Mouse (Mus musculus): Measurements from ENCODE around the gene Lmntd1. TPM values are rescaled to one million over a fixed set of nuclear protein-coding genes. Genes with fewer than 3 reads are reported as not detected.

The Lmntd1 gene
- polyA plus RNA-seq, 1 experiment = not detected

DNA sequence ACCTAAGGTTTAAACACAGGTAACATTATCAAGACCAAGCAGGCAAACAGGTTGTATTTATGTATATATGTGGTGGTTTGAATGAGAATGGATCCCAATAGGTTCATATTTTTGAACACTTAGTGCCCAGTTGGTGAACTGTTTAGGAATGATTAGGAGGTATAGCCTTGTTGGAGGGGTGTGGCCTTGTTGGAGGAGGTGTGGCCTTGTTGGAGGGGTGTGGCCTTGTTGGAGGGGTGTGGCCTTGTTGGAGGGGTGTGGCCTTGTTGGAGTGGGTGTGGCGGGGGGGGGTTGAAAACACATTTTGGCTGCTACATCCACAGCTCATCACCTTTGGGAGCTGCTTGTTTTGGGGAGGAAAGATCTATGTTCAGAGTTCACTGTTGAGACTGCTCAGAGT, 270.7 kb downstream of the Lmntd1 start:
- Histone ChIP-seq H3K27me3 (ENCODE audit: control insufficient read depth, insufficient read depth, insufficient read length) (no peaks in the 10 kb centered on the region), H3ac (ENCODE audit: control insufficient read depth, insufficient read length) (no peak overlapping the region), H3K4me3 (no peak overlapping the region), H3K4me2 (ENCODE audit: low read depth) (no peak overlapping the region), H3K79me2 (ENCODE audit: control insufficient read depth, insufficient read depth) (no peaks in the 10 kb centered on the region), H3K36me3 (ENCODE audit: control insufficient read depth, insufficient read depth) (no peaks in the 10 kb centered on the region)
- TF ChIP-seq TCF12 (IDR thresholded peaks at IDR 0.05; ENCODE audit: insufficient read depth, poor library complexity, severe bottlenecking) = no peak
- no peak for TF ChIP-seq TCF3 (IDR thresholded peaks at IDR 0.05; ENCODE audit: insufficient read length, low read depth)
- no peak for TF ChIP-seq MAX (IDR thresholded peaks at IDR 0.05; ENCODE audit: low read depth)
- no peak for TF ChIP-seq SRF (IDR thresholded peaks at IDR 0.05; ENCODE audit: control insufficient read depth, insufficient read length, low read depth)
- TF ChIP-seq E2F4 (IDR thresholded peaks at IDR 0.05; ENCODE audit: insufficient read depth) = no peak
- no peak for TF ChIP-seq MYOD1 (IDR thresholded peaks at IDR 0.05; ENCODE audit: control insufficient read depth in 1 of 3, insufficient read length in 2 of 3, low read depth in 2 of 3)
- TF ChIP-seq USF1 (IDR thresholded peaks at IDR 0.05; ENCODE audit: low read depth) = no peak
- TF ChIP-seq REST (IDR thresholded peaks at IDR 0.05; ENCODE audit: insufficient read depth, insufficient read length) = no peak
- no peak for TF ChIP-seq MYOG (IDR thresholded peaks at IDR 0.05; ENCODE audit: control insufficient read depth in 1 of 3, insufficient read depth in 1 of 3, insufficient read length in 2 of 3, low read depth in 2 of 3)
- no peak for TF ChIP-seq CEBPB (IDR thresholded peaks at IDR 0.05; ENCODE audit: insufficient read depth, poor library complexity, severe bottlenecking)
- TF ChIP-seq POLR2AphosphoS2 (IDR thresholded peaks at IDR 0.05; ENCODE audit: insufficient read length, low read depth) = no peak
- no peak for TF ChIP-seq POLR2A (IDR thresholded peaks at IDR 0.05; ENCODE audit: insufficient read length, low read depth)

DNA sequence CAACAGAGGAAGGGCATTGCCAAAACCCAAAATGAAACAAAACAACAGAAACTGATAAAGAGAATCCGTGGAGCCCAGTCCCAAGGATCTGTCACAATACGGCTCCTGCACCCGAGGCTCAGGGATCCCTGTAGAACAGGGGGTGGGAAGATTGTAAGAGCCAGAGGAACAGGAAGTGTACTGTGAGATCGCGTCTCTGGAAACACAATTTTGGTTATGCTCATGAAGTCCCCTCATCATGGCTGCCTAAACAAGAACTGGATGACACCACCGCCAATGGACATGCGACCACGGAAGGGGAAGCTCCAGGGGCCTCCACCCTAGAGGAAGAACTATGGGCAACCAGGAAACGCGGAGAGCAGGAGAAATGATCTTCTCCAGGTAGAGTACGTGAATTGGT, 271.3 kb downstream of the Lmntd1 start:
- Histone ChIP-seq H3K36me3 (ENCODE audit: control insufficient read depth, insufficient read depth) (no peaks in the 10 kb centered on the region), H3K4me3 (no peak overlapping the region), H3K27me3 (ENCODE audit: control insufficient read depth, insufficient read depth, insufficient read length) (no peaks in the 10 kb centered on the region), H3ac (ENCODE audit: control insufficient read depth, insufficient read length) (no peak overlapping the region), H3K4me2 (ENCODE audit: low read depth) (no peak overlapping the region), H3K79me2 (ENCODE audit: control insufficient read depth, insufficient read depth) (no peaks in the 10 kb centered on the region)
- TF ChIP-seq POLR2A (IDR thresholded peaks at IDR 0.05; ENCODE audit: insufficient read length, low read depth) (no peak), USF1 (IDR thresholded peaks at IDR 0.05; ENCODE audit: low read depth) (no peak), REST (IDR thresholded peaks at IDR 0.05; ENCODE audit: insufficient read depth, insufficient read length) (no peak), TCF12 (IDR thresholded peaks at IDR 0.05; ENCODE audit: insufficient read depth, poor library complexity, severe bottlenecking) (no peak), MYOD1 (IDR thresholded peaks at IDR 0.05; ENCODE audit: control insufficient read depth in 1 of 3, insufficient read length in 2 of 3, low read depth in 2 of 3) (no peak), E2F4 (IDR thresholded peaks at IDR 0.05; ENCODE audit: insufficient read depth) (no peak), MAX (IDR thresholded peaks at IDR 0.05; ENCODE audit: low read depth) (no peak), SRF (IDR thresholded peaks at IDR 0.05; ENCODE audit: control insufficient read depth, insufficient read length, low read depth) (no peak), TCF3 (IDR thresholded peaks at IDR 0.05; ENCODE audit: insufficient read length, low read depth) (no peak), POLR2AphosphoS2 (IDR thresholded peaks at IDR 0.05; ENCODE audit: insufficient read length, low read depth) (no peak), CEBPB (IDR thresholded peaks at IDR 0.05; ENCODE audit: insufficient read depth, poor library complexity, severe bottlenecking) (no peak), MYOG (IDR thresholded peaks at IDR 0.05; ENCODE audit: control insufficient read depth in 1 of 3, insufficient read depth in 1 of 3, insufficient read length in 2 of 3, low read depth in 2 of 3) (no peak)

DNA sequence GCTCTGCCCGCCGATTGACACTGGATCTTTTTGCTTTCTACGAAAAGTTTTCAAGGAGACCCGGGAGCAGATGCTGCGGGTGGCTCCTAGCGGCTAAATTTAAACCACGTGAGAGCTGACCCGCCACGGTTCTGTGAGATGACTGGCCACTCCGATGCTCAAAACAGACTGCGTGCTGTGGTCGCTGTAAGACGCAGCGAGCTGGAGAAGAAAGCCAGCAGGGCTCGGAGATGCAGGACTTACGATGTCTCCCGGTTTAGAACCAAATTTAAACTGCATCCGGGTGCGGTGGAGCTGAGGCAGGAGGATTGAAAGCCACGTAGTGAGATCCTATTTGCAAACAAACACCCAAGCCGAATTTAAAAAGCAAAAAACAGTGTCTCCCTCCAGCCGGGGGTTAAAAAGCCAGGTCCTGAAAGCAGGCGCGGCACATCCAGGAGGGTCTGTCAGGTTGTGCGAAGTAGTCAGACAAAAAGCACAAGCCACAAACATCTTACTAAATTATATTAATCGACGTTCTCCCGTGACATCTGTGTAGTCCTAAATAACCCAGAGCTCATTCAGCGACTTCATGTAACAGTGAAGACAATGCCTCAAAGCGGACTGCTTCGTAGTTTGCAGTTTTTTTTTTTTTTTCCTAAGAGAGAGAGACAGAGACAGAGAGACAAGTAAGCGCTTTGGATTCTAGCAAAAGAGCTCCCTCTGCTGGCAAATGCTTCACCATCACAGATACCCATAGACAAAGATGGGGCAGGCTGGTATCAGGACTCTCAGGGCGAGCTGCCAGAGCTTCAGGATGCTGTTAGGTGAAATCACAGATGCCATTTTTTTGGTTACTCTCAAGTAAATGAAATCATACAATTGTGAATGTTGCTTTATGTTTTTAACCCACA, 272.6 kb downstream of the Lmntd1 start:
- H3K4me3 ChIP-seq = peak overlapping the region; percentile 27
- TF ChIP-seq MYOD1 (IDR thresholded peaks at IDR 0.05; ENCODE audit: control insufficient read depth in 1 of 3, insufficient read length in 2 of 3, low read depth in 2 of 3) (no peak), TCF12 (IDR thresholded peaks at IDR 0.05; ENCODE audit: insufficient read depth, poor library complexity, severe bottlenecking) (no peak), REST (IDR thresholded peaks at IDR 0.05; ENCODE audit: insufficient read depth, insufficient read length) (no peak), SRF (IDR thresholded peaks at IDR 0.05; ENCODE audit: control insufficient read depth, insufficient read length, low read depth) (no peak), USF1 (IDR thresholded peaks at IDR 0.05; ENCODE audit: low read depth) (peak; percentile 62), TCF3 (IDR thresholded peaks at IDR 0.05; ENCODE audit: insufficient read length, low read depth) (no peak), POLR2A (IDR thresholded peaks at IDR 0.05; ENCODE audit: insufficient read length, low read depth) (peak; percentile 74), POLR2AphosphoS2 (IDR thresholded peaks at IDR 0.05; ENCODE audit: insufficient read length, low read depth) (peak; percentile 64), CEBPB (IDR thresholded peaks at IDR 0.05; ENCODE audit: insufficient read depth, poor library complexity, severe bottlenecking) (no peak), MAX (IDR thresholded peaks at IDR 0.05; ENCODE audit: low read depth) (no peak), E2F4 (IDR thresholded peaks at IDR 0.05; ENCODE audit: insufficient read depth) (peak; percentile 29), MYOG (IDR thresholded peaks at IDR 0.05; ENCODE audit: control insufficient read depth in 1 of 3, insufficient read depth in 1 of 3, insufficient read length in 2 of 3, low read depth in 2 of 3) (peak in 1 of 3 experiments; percentile 36)
- no peaks in the 10 kb centered on the region for H3K27me3 ChIP-seq (ENCODE audit: control insufficient read depth, insufficient read depth, insufficient read length)
- H3K79me2 ChIP-seq (ENCODE audit: control insufficient read depth, insufficient read depth) = no peaks in the 10 kb centered on the region
- peak overlapping the region; percentile 96 for H3K4me2 ChIP-seq (ENCODE audit: low read depth)
- H3K36me3 ChIP-seq (ENCODE audit: control insufficient read depth, insufficient read depth) = no peaks in the 10 kb centered on the region
- H3ac ChIP-seq (ENCODE audit: control insufficient read depth, insufficient read length) = no peak overlapping the region

DNA sequence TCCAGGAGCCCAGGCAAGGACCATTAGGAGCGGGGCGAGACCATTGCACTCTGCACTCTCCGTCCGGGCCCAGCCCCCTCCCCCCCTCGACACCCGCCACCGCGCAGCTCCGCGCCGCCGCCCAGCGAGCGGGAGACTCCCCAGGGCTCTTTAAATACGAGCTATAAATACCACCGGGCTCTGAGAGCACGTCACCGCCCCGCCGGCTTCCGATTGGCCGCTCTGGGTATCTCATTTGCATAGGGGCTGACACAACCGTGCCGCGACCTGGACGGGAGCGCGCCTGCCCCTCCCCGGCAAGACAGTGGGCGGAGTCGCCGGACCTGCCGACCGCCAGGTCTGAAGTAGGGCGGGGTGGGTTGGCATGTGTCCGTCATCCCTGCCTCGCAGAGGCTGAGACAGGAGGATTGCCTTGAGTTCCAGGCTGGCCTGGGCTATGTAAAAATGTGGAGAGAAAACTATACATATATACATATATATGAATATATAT, 273.4 kb downstream of the Lmntd1 start:
- Histone ChIP-seq H3K36me3 (ENCODE audit: control insufficient read depth, insufficient read depth) (no peaks in the 10 kb centered on the region), H3K27me3 (ENCODE audit: control insufficient read depth, insufficient read depth, insufficient read length) (no peaks in the 10 kb centered on the region), H3K4me3 (peak overlapping the region; percentile 27), H3K4me2 (ENCODE audit: low read depth) (peak overlapping the region; percentile 99), H3K79me2 (ENCODE audit: control insufficient read depth, insufficient read depth) (no peaks in the 10 kb centered on the region), H3ac (ENCODE audit: control insufficient read depth, insufficient read length) (no peak overlapping the region)
- TF ChIP-seq USF1 (IDR thresholded peaks at IDR 0.05; ENCODE audit: low read depth) (no peak), CEBPB (IDR thresholded peaks at IDR 0.05; ENCODE audit: insufficient read depth, poor library complexity, severe bottlenecking) (no peak), POLR2AphosphoS2 (IDR thresholded peaks at IDR 0.05; ENCODE audit: insufficient read length, low read depth) (peak; percentile 79), MAX (IDR thresholded peaks at IDR 0.05; ENCODE audit: low read depth) (no peak), E2F4 (IDR thresholded peaks at IDR 0.05; ENCODE audit: insufficient read depth) (peak; percentile 40), TCF3 (IDR thresholded peaks at IDR 0.05; ENCODE audit: insufficient read length, low read depth) (no peak), REST (IDR thresholded peaks at IDR 0.05; ENCODE audit: insufficient read depth, insufficient read length) (no peak), MYOD1 (IDR thresholded peaks at IDR 0.05; ENCODE audit: control insufficient read depth in 1 of 3, insufficient read length in 2 of 3, low read depth in 2 of 3) (no peak), TCF12 (IDR thresholded peaks at IDR 0.05; ENCODE audit: insufficient read depth, poor library complexity, severe bottlenecking) (no peak), MYOG (IDR thresholded peaks at IDR 0.05; ENCODE audit: control insufficient read depth in 1 of 3, insufficient read depth in 1 of 3, insufficient read length in 2 of 3, low read depth in 2 of 3) (no peak), POLR2A (IDR thresholded peaks at IDR 0.05; ENCODE audit: insufficient read length, low read depth) (peak; percentile 82), SRF (IDR thresholded peaks at IDR 0.05; ENCODE audit: control insufficient read depth, insufficient read length, low read depth) (no peak)
